Comparison of ENCODE assay signal across 9 mouse cellular contexts in the genomic region with DNA sequence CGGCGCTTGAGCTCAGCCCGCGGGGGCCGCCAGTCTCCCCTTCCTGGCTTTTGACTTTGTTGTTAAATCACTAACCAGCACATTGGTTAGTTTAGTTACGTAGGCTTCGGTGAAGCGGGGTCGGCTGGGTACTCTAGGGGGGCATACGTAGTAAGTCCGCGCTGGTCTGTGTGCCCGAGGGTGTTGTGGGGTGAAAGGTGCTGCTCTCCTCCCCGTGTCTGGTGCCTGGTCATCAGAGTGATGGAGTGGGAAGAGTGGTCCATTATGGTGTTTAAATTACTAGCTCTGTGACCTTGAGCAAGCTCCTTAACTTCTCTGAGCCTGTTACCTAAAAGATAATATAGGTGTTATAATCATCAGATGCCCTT. TPM values are rescaled to one million over a fixed set of nuclear protein-coding genes. Genes with fewer than 3 reads are reported as not detected.
DNase-seq lines count a peak whose midpoint lies in the region; ATAC-seq and TF ChIP-seq lines count a peak whose summit lies in the region.
"Had no signal": no experiment of that assay in that cellular context is flagged by ENCODE, and none has a peak within 500 bp of the region (broad histone marks: within the 10 kb centered on the region; RNA-seq: fewer than 3 reads in every experiment).

No protein-coding gene starts in this region.

- in situ Hi-C loops in ES-E14 (cut with MboI; ENCODE audit: low sequenced_read_pairs in 2 of 2, unreplicated experiment in 2 of 2): loop anchor here in 1 of 2 experiments (25.0 kb wide), 1 partner anchor 474 kb away; no protein-coding TSS in a partner anchor

- peak overlapping the region; percentile 73 for H3K9ac ChIP-seq in heart, embryonic 12.5 days
- peak overlapping the region; percentile 72 for H3K9ac ChIP-seq in ES-E14 (ENCODE audit: insufficient read depth, low read depth, low read length, poor library complexity, severe bottlenecking)
- H3K9ac ChIP-seq in forebrain, postnatal 0 days: peak overlapping the region; percentile 65

- H3K9me3 ChIP-seq in heart, embryonic 12.5 days (replicated peaks): no peaks in the 10 kb centered on the region
- H3K9me3 ChIP-seq in ES-E14 (ENCODE audit: control insufficient read depth, insufficient read depth, low read depth, low read length): no peaks in the 10 kb centered on the region
- no peaks in the 10 kb centered on the region for H3K9me3 ChIP-seq in forebrain, postnatal 0 days (ENCODE audit: low read length)

- no peak for TF ChIP-seq CTCF in forebrain, postnatal 0 days (IDR thresholded peaks at IDR 0.05; ENCODE audit: low read depth)

- H3K4me3 ChIP-seq in heart, embryonic 12.5 days: peak overlapping the region; percentile 63
- H3K4me3 ChIP-seq in ES-E14 (ENCODE audit: insufficient read depth in 1 of 2, low read depth in 1 of 2, low read length in 2 of 2, poor library complexity in 1 of 2, severe bottlenecking in 1 of 2): peak overlapping the region; percentile 57 to 75
- peak overlapping the region; percentile 65 for H3K4me3 ChIP-seq in forebrain, postnatal 0 days (ENCODE audit: low read depth, low read length)
- H3K4me3 ChIP-seq: erythroblast, embryonic 14.5 days had no signal

- peaks cover 16% of the 10 kb centered on the region for H3K4me1 ChIP-seq in heart, embryonic 12.5 days (replicated peaks)
- H3K4me1 ChIP-seq in ES-E14 (ENCODE audit: control insufficient read depth in 2 of 2, insufficient read depth in 2 of 2, low read length in 2 of 2, poor library complexity in 1 of 2): 0 out of 4 replicates have a peak, but pooled peaks cover 0 to 2% of the 10 kb centered on the region in 2 experiments
- no peaks in the 10 kb centered on the region for H3K4me1 ChIP-seq in forebrain, postnatal 0 days (ENCODE audit: insufficient read depth)

- peaks cover 34% of the 10 kb centered on the region for H3K27me3 ChIP-seq in heart, embryonic 12.5 days (replicated peaks)
- H3K27me3 ChIP-seq in forebrain, postnatal 0 days (ENCODE audit: insufficient read depth, low read length): peaks cover 5% of the 10 kb centered on the region; the same call in 1 of the 2 replicates

- no peak for ATAC-seq in heart, embryonic 12.5 days (ENCODE audit: insufficient number of reproducible peaks, low FRiP score)
- no peak for ATAC-seq in forebrain, postnatal 0 days
- ATAC-seq in megakaryocyte, adult 5-6 weeks (ENCODE audit: poor library complexity, severe bottlenecking): peak; percentile 36

- peak overlapping the region; percentile 99 for H3K4me2 ChIP-seq in heart, embryonic 12.5 days
- peak overlapping the region; percentile 99 for H3K4me2 ChIP-seq in forebrain, postnatal 0 days (ENCODE audit: low read depth)

- intact Hi-C loops in heart, postnatal 14 days (cut with DNase I): no loop called here
- intact Hi-C loops in gastrocnemius, postnatal 14 days (cut with DNase I; ENCODE audit: low total_unique reads): no loop called here

- H3K27ac ChIP-seq in heart, embryonic 12.5 days (ENCODE audit: poor library complexity, severe bottlenecking): no peak overlapping the region
- no peak overlapping the region for H3K27ac ChIP-seq in ES-E14 (ENCODE audit: insufficient read depth, low read depth, low read length, poor library complexity, severe bottlenecking)
- H3K27ac ChIP-seq in forebrain, postnatal 0 days (ENCODE audit: low read depth, low read length): 0 out of 2 replicates have a peak overlapping the region, but pooled peaks have one; percentile 9

- no peaks in the 10 kb centered on the region for H3K36me3 ChIP-seq in heart, embryonic 12.5 days
- no peaks in the 10 kb centered on the region for H3K36me3 ChIP-seq in ES-E14 (ENCODE audit: control insufficient read depth, insufficient read depth, low read length, poor library complexity, severe bottlenecking)
- H3K36me3 ChIP-seq in forebrain, postnatal 0 days (ENCODE audit: insufficient read depth): no peaks in the 10 kb centered on the region

- DNase-seq in heart, postnatal 14 days: no peak
- DNase-seq in ES-E14 (ENCODE audit: low read depth, low spot score): no peak
- DNase-seq in forebrain, postnatal 0 days: no peak
- DNase-seq in adrenal gland, postnatal 10 days: no peak
- DNase-seq in right cerebral cortex, postnatal 14 days: no peak
- no peak for DNase-seq in gastrocnemius, postnatal 14 days

- WGBS in heart, embryonic 12.5 days: 1% methylated on average over 14 of the region's 14 CpGs
- WGBS in forebrain, postnatal 0 days: 1% methylated on average over 14 of the region's 14 CpGs

TF ChIP-seq in ES-E14, 5 proteins besides CTCF, POLR2A, EP300 and RAD21:
- TF ChIP-seq ZNF384 (IDR thresholded peaks at IDR 0.05; ENCODE audit: low read depth, low read length): no peak
- TF ChIP-seq CHD2 (IDR thresholded peaks at IDR 0.05; ENCODE audit: low read depth, low read length): no peak
- TF ChIP-seq HCFC1 (IDR thresholded peaks at IDR 0.05; ENCODE audit: borderline replicate concordance, insufficient read depth, low read length): no peak

RNA-seq across cellular contexts. Expression of a gene that starts 0.5 kb away (rescaled TPM):
- polyA plus RNA-seq in heart, embryonic 12.5 days (2016; fragmentation: Nextera tagmentation; extraction: Ambion mirVana): 2.6 and 3.8 TPM in 2 replicates
- under 1 TPM; 0.12 to 0.29 TPM for total RNA-seq in heart, postnatal 14 days (2021)
- 0.18 and 0.48 TPM in 2 replicates for total RNA-seq in ES-E14 (2012; rRNA removed)
- 18.6 and 23.3 TPM in 2 replicates for total RNA-seq in forebrain, postnatal 0 days (2014; rRNA removed)
- 18.0 and 22.2 TPM in 2 replicates for polyA plus RNA-seq in forebrain, postnatal 0 days (2015; fragmentation: Nextera tagmentation; extraction: Ambion mirVana)
- 0.09 and 0.27 TPM in 2 replicates for total RNA-seq in megakaryocyte, adult 5-6 weeks (2015)
- total RNA-seq in megakaryocyte, adult 5-6 weeks (2017): 0.20 and 0.26 TPM in 2 replicates
- under 1 TPM in 1 of 2 experiments, not detected in 1; 0.24 TPM for total RNA-seq in adrenal gland, postnatal 10 days (2021)
- total RNA-seq in gastrocnemius, postnatal 14 days (2021): not detected
- polyA plus RNA-seq: erythroblast, embryonic 14.5 days had no signal

Comparison
In these comparisons a context has a peak if more than half of its experiments do, and no peak if none do; other contexts are left out.
1. RNA of a gene that starts 0.5 kb away (total RNA-seq): 18.6 to 23.3 TPM in forebrain, postnatal 0 days; 0.12 to 0.29 TPM in heart, postnatal 14 days, 0.09 to 0.27 TPM in megakaryocyte, adult 5-6 weeks, 0.24 TPM in adrenal gland, postnatal 10 days, 0.18 to 0.48 TPM in ES-E14 and not detected in gastrocnemius, postnatal 14 days; every median in the first group is over 10 times any median in the second.
2. Peak in every context shown above with its lines, with median percentiles within 50 percentile points of each other: H3K4me3 ChIP-seq and H3K9ac ChIP-seq.